Mouse (Mus musculus): ENCODE measurements around the gene Tmem116. TPM values are rescaled to one million over a fixed set of nuclear protein-coding genes. Genes with fewer than 3 reads are reported as not detected.

The Tmem116 gene
- polyA plus RNA-seq (2014; fragmentation: Nextera tagmentation; extraction: Ambion mirVana), result 2.6 and 3.6 TPM in 2 replicates

GRCm38 (mm10) chr5:121451644-121452025 lies at the start of gene Tmem116:
Tmem116 (plus strand) TSS chr5:121451893.
- ATAC-seq (ENCODE audit: low read depth), result no peak

GRCm38 (mm10) chr5:121407856-121408255 lies 43.8 kb upstream of the Tmem116 start:
- 89% methylated on average over 8 of the region's 8 CpGs for WGBS
- Histone ChIP-seq H3K9ac (ENCODE audit: low read depth, low read length) (no peak overlapping the region), H3K4me1 (ENCODE audit: control insufficient read depth, insufficient read depth, low read length) (no peaks in the 10 kb centered on the region), H3K4me3 (ENCODE audit: low read depth, low read length) (no peak overlapping the region), H3K36me3 (ENCODE audit: control insufficient read depth, insufficient read depth, low read length) (peaks cover 60% of the 10 kb centered on the region), H3K9me3 (ENCODE audit: control insufficient read depth, low read length) (no peaks in the 10 kb centered on the region), H3K4me2 (ENCODE audit: low read depth, low read length) (no peak overlapping the region), H3K27me3 (replicated peaks; ENCODE audit: control insufficient read depth, insufficient read depth, low read length) (no peaks in the 10 kb centered on the region), H3K27ac (replicated peaks; ENCODE audit: low read depth, low read length) (no peak overlapping the region)
- no peak for ATAC-seq (ENCODE audit: low read depth)
- DNase-seq (ENCODE audit: low spot score), result no peak

More at GRCm38 (mm10) chr5:121451644-121452025, at the start of gene Tmem116:
- H3K27me3 ChIP-seq (replicated peaks; ENCODE audit: control insufficient read depth, insufficient read depth, low read length), result no peaks in the 10 kb centered on the region
- 0% methylated on average over 17 of the region's 17 CpGs for WGBS
- peak within 1 kb of the TSS; percentile 84 for H3K4me2 ChIP-seq (ENCODE audit: low read depth, low read length)
- peaks cover 8% of the 10 kb centered on the region for H3K4me1 ChIP-seq (ENCODE audit: control insufficient read depth, insufficient read depth, low read length)
- peaks cover 32% of the 10 kb centered on the region for H3K36me3 ChIP-seq (ENCODE audit: control insufficient read depth, insufficient read depth, low read length)
- no peaks in the 10 kb centered on the region for H3K9me3 ChIP-seq (ENCODE audit: control insufficient read depth, low read length)
- peak; percentile 49 for DNase-seq (ENCODE audit: low spot score)
- H3K4me3 ChIP-seq (ENCODE audit: low read depth, low read length), result peak within 1 kb of the TSS; percentile 98
- peak within 1 kb of the TSS; percentile 98 for H3K9ac ChIP-seq (ENCODE audit: low read depth, low read length)
- peak within 1 kb of the TSS; percentile 97 for H3K27ac ChIP-seq (replicated peaks; ENCODE audit: low read depth, low read length)

- 93% methylated on average over 4 of the region's 4 CpGs for WGBS
- Histone ChIP-seq H3K27ac (replicated peaks; ENCODE audit: low read depth, low read length) (no peak overlapping the region), H3K4me1 (ENCODE audit: control insufficient read depth, insufficient read depth, low read length) (no peaks in the 10 kb centered on the region), H3K9me3 (ENCODE audit: control insufficient read depth, low read length) (no peaks in the 10 kb centered on the region), H3K4me3 (ENCODE audit: low read depth, low read length) (no peak overlapping the region), H3K4me2 (ENCODE audit: low read depth, low read length) (no peak overlapping the region), H3K36me3 (ENCODE audit: control insufficient read depth, insufficient read depth, low read length) (peaks cover 79% of the 10 kb centered on the region), H3K9ac (ENCODE audit: low read depth, low read length) (no peak overlapping the region), H3K27me3 (replicated peaks; ENCODE audit: control insufficient read depth, insufficient read depth, low read length) (no peaks in the 10 kb centered on the region)
- ATAC-seq (ENCODE audit: low read depth), result no peak
- DNase-seq (ENCODE audit: low spot score), result no peak
Measured at GRCm38 (mm10) chr5:121410975-121411374, 40.7 kb upstream of the Tmem116 start.

- H3K36me3 ChIP-seq (ENCODE audit: control insufficient read depth, insufficient read depth, low read length), result peaks cover 98% of the 10 kb centered on the region
- WGBS, result 94% methylated on average over 9 of the region's 9 CpGs
- ATAC-seq (ENCODE audit: low read depth), result no peak
Measured at GRCm38 (mm10) chr5:121420721-121421120, 31.0 kb upstream of the Tmem116 start.

GRCm38 (mm10) chr5:121422787-121423186 lies 28.9 kb upstream of the Tmem116 start:
- Histone ChIP-seq H3K9me3 (ENCODE audit: control insufficient read depth, low read length) (no peaks in the 10 kb centered on the region), H3K9ac (ENCODE audit: low read depth, low read length) (no peak overlapping the region), H3K4me1 (ENCODE audit: control insufficient read depth, insufficient read depth, low read length) (no peaks in the 10 kb centered on the region), H3K27me3 (replicated peaks; ENCODE audit: control insufficient read depth, insufficient read depth, low read length) (no peaks in the 10 kb centered on the region), H3K4me3 (ENCODE audit: low read depth, low read length) (no peak overlapping the region), H3K36me3 (ENCODE audit: control insufficient read depth, insufficient read depth, low read length) (peaks cover 98% of the 10 kb centered on the region), H3K27ac (replicated peaks; ENCODE audit: low read depth, low read length) (no peak overlapping the region), H3K4me2 (ENCODE audit: low read depth, low read length) (no peak overlapping the region)
- 92% methylated on average over 6 of the region's 6 CpGs for WGBS
- ATAC-seq (ENCODE audit: low read depth), result no peak
- DNase-seq (ENCODE audit: low spot score), result no peak

More at GRCm38 (mm10) chr5:121420721-121421120, 31.0 kb upstream of the Tmem116 start:
- DNase-seq (ENCODE audit: low spot score), result no peak
- H3K9ac ChIP-seq (ENCODE audit: low read depth, low read length), result no peak overlapping the region
- no peak overlapping the region for H3K27ac ChIP-seq (replicated peaks; ENCODE audit: low read depth, low read length)
- no peaks in the 10 kb centered on the region for H3K4me1 ChIP-seq (ENCODE audit: control insufficient read depth, insufficient read depth, low read length)
- H3K4me3 ChIP-seq (ENCODE audit: low read depth, low read length), result no peak overlapping the region
- H3K9me3 ChIP-seq (ENCODE audit: control insufficient read depth, low read length), result no peaks in the 10 kb centered on the region
- no peaks in the 10 kb centered on the region for H3K27me3 ChIP-seq (replicated peaks; ENCODE audit: control insufficient read depth, insufficient read depth, low read length)
- no peak overlapping the region for H3K4me2 ChIP-seq (ENCODE audit: low read depth, low read length)

GRCm38 (mm10) chr5:121423297-121423696 lies 28.4 kb upstream of the Tmem116 start:
- Histone ChIP-seq H3K27ac (replicated peaks; ENCODE audit: low read depth, low read length) (no peak overlapping the region), H3K4me1 (ENCODE audit: control insufficient read depth, insufficient read depth, low read length) (no peaks in the 10 kb centered on the region), H3K36me3 (ENCODE audit: control insufficient read depth, insufficient read depth, low read length) (peaks cover 98% of the 10 kb centered on the region), H3K27me3 (replicated peaks; ENCODE audit: control insufficient read depth, insufficient read depth, low read length) (no peaks in the 10 kb centered on the region), H3K4me3 (ENCODE audit: low read depth, low read length) (no peak overlapping the region), H3K9me3 (ENCODE audit: control insufficient read depth, low read length) (no peaks in the 10 kb centered on the region), H3K9ac (ENCODE audit: low read depth, low read length) (no peak overlapping the region), H3K4me2 (ENCODE audit: low read depth, low read length) (no peak overlapping the region)
- 61% methylated on average over 10 of the region's 10 CpGs for WGBS
- DNase-seq (ENCODE audit: low spot score) (no peak), ATAC-seq (ENCODE audit: low read depth) (no peak)

GRCm38 (mm10) chr5:121428954-121429353 lies 22.7 kb upstream of the Tmem116 start:
- no peak overlapping the region for H3K27ac ChIP-seq (replicated peaks; ENCODE audit: low read depth, low read length)
- H3K36me3 ChIP-seq (ENCODE audit: control insufficient read depth, insufficient read depth, low read length), result peaks cover 100% of the 10 kb centered on the region
- no peak overlapping the region for H3K4me3 ChIP-seq (ENCODE audit: low read depth, low read length)
- DNase-seq (ENCODE audit: low spot score) (no peak), ATAC-seq (ENCODE audit: low read depth) (no peak)
- no peaks in the 10 kb centered on the region for H3K4me1 ChIP-seq (ENCODE audit: control insufficient read depth, insufficient read depth, low read length)
- no peaks in the 10 kb centered on the region for H3K9me3 ChIP-seq (ENCODE audit: control insufficient read depth, low read length)
- H3K27me3 ChIP-seq (replicated peaks; ENCODE audit: control insufficient read depth, insufficient read depth, low read length), result no peaks in the 10 kb centered on the region
- no peak overlapping the region for H3K9ac ChIP-seq (ENCODE audit: low read depth, low read length)
- no peak overlapping the region for H3K4me2 ChIP-seq (ENCODE audit: low read depth, low read length)
- WGBS, result 88% methylated on average over 3 of the region's 3 CpGs

- WGBS, result 85% methylated on average over 5 of the region's 5 CpGs
- ATAC-seq (ENCODE audit: low read depth) (no peak), DNase-seq (ENCODE audit: low spot score) (no peak)
- Histone ChIP-seq H3K27ac (replicated peaks; ENCODE audit: low read depth, low read length) (no peak overlapping the region), H3K4me3 (ENCODE audit: low read depth, low read length) (no peak overlapping the region), H3K27me3 (replicated peaks; ENCODE audit: control insufficient read depth, insufficient read depth, low read length) (no peaks in the 10 kb centered on the region), H3K4me2 (ENCODE audit: low read depth, low read length) (no peak overlapping the region), H3K4me1 (ENCODE audit: control insufficient read depth, insufficient read depth, low read length) (no peaks in the 10 kb centered on the region), H3K36me3 (ENCODE audit: control insufficient read depth, insufficient read depth, low read length) (peaks cover 91% of the 10 kb centered on the region), H3K9ac (ENCODE audit: low read depth, low read length) (no peak overlapping the region), H3K9me3 (ENCODE audit: control insufficient read depth, low read length) (no peaks in the 10 kb centered on the region)
Measured at GRCm38 (mm10) chr5:121438131-121438530, 13.6 kb upstream of the Tmem116 start.

GRCm38 (mm10) chr5:121438756-121439155 lies 12.9 kb upstream of the Tmem116 start:
- Histone ChIP-seq H3K4me2 (ENCODE audit: low read depth, low read length) (no peak overlapping the region), H3K36me3 (ENCODE audit: control insufficient read depth, insufficient read depth, low read length) (peaks cover 91% of the 10 kb centered on the region), H3K9me3 (ENCODE audit: control insufficient read depth, low read length) (no peaks in the 10 kb centered on the region), H3K27me3 (replicated peaks; ENCODE audit: control insufficient read depth, insufficient read depth, low read length) (no peaks in the 10 kb centered on the region), H3K4me1 (ENCODE audit: control insufficient read depth, insufficient read depth, low read length) (no peaks in the 10 kb centered on the region), H3K4me3 (ENCODE audit: low read depth, low read length) (no peak overlapping the region), H3K9ac (ENCODE audit: low read depth, low read length) (no peak overlapping the region), H3K27ac (replicated peaks; ENCODE audit: low read depth, low read length) (no peak overlapping the region)
- no peak for DNase-seq (ENCODE audit: low spot score)
- ATAC-seq (ENCODE audit: low read depth), result no peak
- WGBS, result 82% methylated on average over 11 of the region's 11 CpGs
